Mouse (Mus musculus) regulatory T cell (primary cell): ENCODE data around the gene Gatb.

Experiments used
- in situ Hi-C: fragments of 300-600 bp; cut with MboI, MseI; formaldehyde crosslinking; loops from one replicate; pipeline ENCODE4 v1.15.1; 2025; ENCODE audit warnings: high pct_unique_total_duplicates

Gatb gene

GRCm38 (mm10) chr3:85652727-85653665 is 79.1 kb downstream of the Gatb start:
- in situ Hi-C loops: no loop called here

GRCm38 (mm10) chr3:85655538-85655937 is 81.6 kb downstream of the Gatb start:
- in situ Hi-C loops: no loop called here

- in situ Hi-C loops: no loop called here
Measured at GRCm38 (mm10) chr3:85659681-85660080, 85.8 kb downstream of the Gatb start.

GRCm38 (mm10) chr3:85661926-85662813 is 88.3 kb downstream of the Gatb start:
- in situ Hi-C loops: no loop called here

GRCm38 (mm10) chr3:85663826-85664225 is 89.9 kb downstream of the Gatb start:
- in situ Hi-C loops: no loop called here

- in situ Hi-C loops: no loop called here
Measured at GRCm38 (mm10) chr3:85664591-85665171, 90.8 kb downstream of the Gatb start.

GRCm38 (mm10) chr3:85666166-85666565 is 92.2 kb downstream of the Gatb start:
- in situ Hi-C loops: no loop called here

GRCm38 (mm10) chr3:85666736-85667135 is 92.8 kb downstream of the Gatb start:
- in situ Hi-C loops: no loop called here

GRCm38 (mm10) chr3:85667683-85668082 is 93.8 kb downstream of the Gatb start:
- in situ Hi-C loops: no loop called here

- in situ Hi-C loops: no loop called here
Measured at GRCm38 (mm10) chr3:85669844-85670243, 95.9 kb downstream of the Gatb start.

GRCm38 (mm10) chr3:85677133-85677532 is 103.2 kb downstream of the Gatb start:
- in situ Hi-C loops: no loop called here

GRCm38 (mm10) chr3:85677952-85678351 is 104.0 kb downstream of the Gatb start:
- in situ Hi-C loops: no loop called here

- in situ Hi-C loops: no loop called here
Measured at GRCm38 (mm10) chr3:85679312-85679933, 105.5 kb downstream of the Gatb start.

GRCm38 (mm10) chr3:85679960-85680359 is 106.0 kb downstream of the Gatb start:
- in situ Hi-C loops: no loop called here

GRCm38 (mm10) chr3:85681136-85681535 is 107.2 kb downstream of the Gatb start:
- in situ Hi-C loops: no loop called here

GRCm38 (mm10) chr3:85683618-85684017 is 109.7 kb downstream of the Gatb start:
- in situ Hi-C loops: no loop called here

- in situ Hi-C loops: no loop called here
Measured at GRCm38 (mm10) chr3:85685271-85685670, 111.4 kb downstream of the Gatb start.

- in situ Hi-C loops: no loop called here
Measured at GRCm38 (mm10) chr3:85688341-85688740, 114.4 kb downstream of the Gatb start.

- in situ Hi-C loops: loop anchor here (10.0 kb wide), 1 partner anchor 424 kb away; no protein-coding TSS in a partner anchor
Measured at GRCm38 (mm10) chr3:85691134-85691533, 117.2 kb downstream of the Gatb start.

- in situ Hi-C loops: loop anchor here (10.0 kb wide), 1 partner anchor 422 kb away; no protein-coding TSS in a partner anchor
Measured at GRCm38 (mm10) chr3:85693013-85693412, 119.1 kb downstream of the Gatb start.

- in situ Hi-C loops: loop anchor here (10.0 kb wide), 1 partner anchor 420 kb away; no protein-coding TSS in a partner anchor
Measured at GRCm38 (mm10) chr3:85695056-85695455, 121.1 kb downstream of the Gatb start.
